Mouse (Mus musculus): ENCODE measurements at regions not wholly inside any gene's neighbourhood (a gene's known extent, or its start where the extent isn't known, plus 50 kb on each side); places are given as distances from the start of the nearest gene placed in this dataset.

DNA sequence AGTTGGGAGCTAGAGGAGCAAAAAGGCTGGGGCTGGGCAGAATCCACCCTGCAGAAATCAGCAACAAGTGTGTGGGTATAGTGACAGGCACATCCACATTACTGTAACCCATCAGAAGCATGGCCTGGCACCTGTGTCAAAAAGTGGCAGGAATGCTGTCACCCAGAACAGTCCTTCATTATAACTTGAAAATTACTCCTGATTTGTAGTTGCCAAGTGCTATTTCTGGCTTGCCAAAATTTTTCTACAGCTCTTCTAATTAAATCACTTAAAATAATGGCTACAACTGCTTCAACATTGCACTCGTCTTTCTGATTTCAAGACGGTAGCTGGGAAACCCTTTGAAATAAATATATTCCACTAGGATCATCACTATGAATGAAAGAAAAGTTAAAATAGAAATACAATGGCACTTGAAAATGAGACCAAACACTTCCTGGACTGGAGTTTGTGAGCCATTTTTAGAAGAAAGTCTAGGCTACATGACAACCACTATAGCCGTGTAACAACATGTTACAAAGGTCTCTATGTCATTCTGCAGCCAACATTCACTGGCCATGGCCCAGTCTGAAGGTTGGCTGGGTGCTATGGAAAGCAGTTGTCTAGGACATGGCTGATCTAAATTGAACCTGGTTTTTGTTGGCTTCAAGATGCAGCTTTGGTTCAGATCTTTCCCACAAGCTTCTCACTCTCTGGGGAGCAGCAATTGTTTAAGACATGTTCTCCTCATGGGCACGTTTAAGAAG, 190.6 kb upstream of the Tapt1 start:
- no peak for ATAC-seq (replicated peaks; ENCODE audit: low FRiP score, poor library complexity, severe bottlenecking)

DNA sequence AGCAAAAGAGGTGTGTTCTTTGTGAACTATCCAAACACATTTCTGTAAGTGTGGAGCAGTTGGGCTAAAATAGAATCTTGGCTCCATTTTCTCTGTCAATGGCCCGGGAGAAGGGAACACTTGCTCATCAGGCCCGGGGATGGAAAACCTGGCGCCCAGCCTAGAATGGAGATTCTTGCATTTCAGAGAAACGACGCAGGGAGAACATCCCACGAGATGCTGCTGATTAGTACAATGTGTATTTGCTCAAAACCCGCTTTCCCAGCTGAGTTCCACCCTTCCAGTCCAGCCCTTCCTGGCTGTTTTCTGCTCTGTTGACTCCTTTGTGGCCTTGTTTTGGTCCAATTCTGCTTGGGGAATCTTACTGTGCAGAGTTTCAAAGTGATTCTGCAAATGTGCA, 188.0 kb upstream of the Tapt1 start:
- ATAC-seq (replicated peaks; ENCODE audit: low FRiP score, poor library complexity, severe bottlenecking) = no peak

DNA sequence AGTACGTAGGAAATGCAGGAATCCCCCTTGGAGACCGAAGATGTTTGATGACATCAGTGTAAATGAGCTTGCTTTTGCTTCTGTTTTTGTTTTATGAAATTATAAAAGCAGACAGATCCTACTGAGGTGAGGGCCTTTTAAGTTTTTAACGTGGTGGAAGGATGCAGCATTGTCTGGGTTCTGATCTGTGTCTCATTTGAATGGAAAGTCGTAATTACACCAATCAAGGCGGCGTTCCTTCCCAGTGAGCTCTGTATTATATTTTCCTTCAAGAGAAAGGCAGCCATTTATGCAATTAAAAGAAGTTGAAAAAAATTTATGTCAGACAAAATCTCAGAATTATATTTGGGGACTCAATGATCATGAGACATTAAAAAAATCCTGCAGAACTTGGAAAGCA, 176.9 kb upstream of the Tapt1 start:
- no peak for ATAC-seq (replicated peaks; ENCODE audit: low FRiP score, poor library complexity, severe bottlenecking)

DNA sequence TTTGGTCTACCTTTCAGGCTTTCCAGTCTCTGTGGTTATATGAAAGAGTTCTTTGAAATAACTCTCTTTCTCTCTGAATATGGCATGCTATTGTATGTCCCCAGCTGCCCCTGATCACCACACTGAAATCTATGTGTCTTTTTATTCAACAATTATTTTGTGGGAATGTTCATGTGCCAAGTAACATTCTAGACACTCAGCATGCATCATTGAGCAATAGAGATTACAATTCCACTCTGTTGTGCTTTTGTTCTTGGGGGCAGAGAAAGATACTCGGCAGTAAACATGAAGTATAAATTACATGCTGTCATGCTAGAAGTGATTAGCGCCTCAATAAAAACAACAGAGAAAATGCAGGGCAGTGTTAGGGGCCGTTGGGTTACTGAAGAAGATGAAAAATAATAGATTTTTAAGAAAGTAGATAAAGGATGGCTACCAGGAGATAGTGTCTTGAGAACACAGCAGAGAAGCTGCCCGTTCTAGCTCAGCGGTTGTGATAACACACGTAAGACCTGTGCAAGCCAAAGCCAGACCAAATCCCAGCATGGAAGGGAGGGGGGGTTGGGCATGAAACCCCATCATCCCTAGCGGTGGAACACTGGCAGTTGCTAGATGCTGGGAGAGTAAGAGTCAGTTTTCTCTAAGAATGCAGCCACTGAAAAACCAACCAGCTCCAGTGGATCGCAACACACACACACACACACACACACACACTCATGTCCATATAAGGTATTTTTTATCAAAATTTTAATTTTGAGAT, 174.3 kb upstream of the Tapt1 start:
- no peak for ATAC-seq (replicated peaks; ENCODE audit: low FRiP score, poor library complexity, severe bottlenecking)

DNA sequence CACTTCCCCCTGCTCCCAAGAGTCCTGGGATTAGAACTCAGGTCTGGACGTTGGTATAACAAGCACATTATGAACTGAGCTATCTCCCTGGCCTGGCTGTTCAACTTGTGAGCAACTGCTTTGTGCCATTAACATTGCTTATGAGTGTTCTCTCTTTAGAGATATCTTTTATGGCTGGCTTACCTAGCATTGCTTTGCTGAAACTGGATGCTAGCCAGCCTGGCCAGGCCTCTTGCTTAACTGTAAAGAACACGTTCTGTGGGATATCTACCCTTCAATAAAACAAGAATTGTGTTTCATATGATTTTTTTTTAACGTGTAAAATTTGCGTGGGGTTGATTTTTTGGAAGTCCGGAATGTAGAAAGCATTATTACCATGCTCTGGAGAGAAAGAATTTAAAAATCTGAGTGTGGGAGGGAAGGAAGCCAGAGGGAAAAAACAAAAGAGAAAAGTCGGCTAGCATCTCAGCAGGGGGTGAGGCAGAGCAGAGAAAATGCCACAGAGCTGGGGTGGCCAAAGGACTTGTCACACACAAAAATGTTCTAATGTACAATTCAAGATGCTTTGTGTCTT, 160.9 kb upstream of the Tapt1 start:
- no peak for ATAC-seq (replicated peaks; ENCODE audit: low FRiP score, poor library complexity, severe bottlenecking)

DNA sequence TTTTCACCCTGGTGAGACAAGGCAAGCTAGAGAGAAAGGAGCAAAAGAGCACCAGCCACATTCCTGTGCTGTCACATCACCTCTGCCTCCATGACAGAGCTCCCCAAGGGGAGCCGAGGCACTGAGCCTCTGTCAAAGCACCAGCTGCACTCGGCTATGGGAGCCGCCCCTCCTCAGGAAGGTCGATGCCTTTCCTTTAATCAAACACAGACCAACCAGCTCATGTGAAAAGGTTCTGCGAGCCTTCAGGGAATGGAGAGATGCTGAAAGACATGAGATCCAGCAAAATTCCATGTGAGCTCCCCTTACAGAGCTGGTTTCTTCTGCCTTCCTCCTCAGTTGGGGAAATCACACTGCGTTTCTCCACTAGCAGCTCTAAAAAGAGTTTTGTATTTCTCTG, 159.8 kb upstream of the Tapt1 start:
- no peak for ATAC-seq (replicated peaks; ENCODE audit: low FRiP score, poor library complexity, severe bottlenecking)

DNA sequence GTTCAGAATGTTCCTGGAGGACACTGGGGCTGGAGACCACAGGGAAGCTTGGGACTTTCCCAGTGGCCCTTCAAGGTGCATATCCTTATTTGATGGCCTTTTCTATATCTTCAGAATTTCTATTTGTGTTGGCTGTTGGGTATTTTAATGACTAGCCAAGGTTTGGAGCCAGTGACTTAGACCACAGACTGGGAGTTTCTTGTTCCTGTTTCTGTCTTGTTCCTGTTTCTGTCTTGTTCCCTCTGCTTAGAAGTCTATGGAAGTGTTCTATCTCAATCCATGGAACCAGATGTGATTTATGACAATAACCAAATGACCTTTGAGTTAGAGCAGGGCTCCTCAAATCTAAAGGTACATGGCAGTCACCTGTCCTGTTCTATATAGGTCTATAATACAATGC, 156.6 kb upstream of the Tapt1 start:
- no peak for ATAC-seq (replicated peaks; ENCODE audit: low FRiP score, poor library complexity, severe bottlenecking)

DNA sequence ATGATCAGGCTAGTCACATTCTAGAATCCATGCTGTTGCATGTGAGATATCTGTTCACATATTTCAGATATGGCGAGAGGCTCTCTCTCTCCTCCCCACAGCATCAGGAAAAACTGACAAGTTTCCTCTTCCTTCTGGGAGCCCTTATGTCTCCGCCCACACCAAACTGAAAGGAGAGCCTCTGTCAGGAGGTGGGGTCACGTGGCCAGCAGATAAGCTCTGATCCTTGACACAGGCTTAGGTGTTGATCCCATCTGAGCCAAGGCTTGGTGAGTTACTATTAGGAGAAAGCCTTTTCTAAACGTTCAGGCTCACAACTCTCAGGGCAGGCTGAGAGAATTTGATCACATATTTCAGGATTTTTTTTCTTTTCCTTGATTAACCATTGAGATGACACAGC, 143.6 kb upstream of the Tapt1 start:
- no peak for ATAC-seq (replicated peaks; ENCODE audit: low FRiP score, poor library complexity, severe bottlenecking)

DNA sequence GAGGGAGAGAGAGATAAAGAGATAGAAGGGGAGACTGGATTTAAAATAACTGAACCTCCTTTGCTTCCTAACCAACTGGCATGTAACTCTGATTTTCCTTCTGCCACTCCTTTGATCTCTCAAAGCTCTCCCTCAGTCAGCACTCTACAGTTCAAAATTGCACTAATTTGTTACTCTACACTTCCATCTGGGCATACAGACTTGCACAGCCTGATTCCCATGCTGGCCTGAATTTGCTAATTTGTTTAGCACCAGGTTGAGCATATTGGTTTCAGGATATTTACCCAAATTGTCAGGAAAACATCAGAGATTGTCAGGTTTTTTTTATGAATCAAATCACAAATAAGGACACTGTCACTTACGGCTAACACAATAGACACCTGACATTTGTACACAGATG, 125.9 kb upstream of the Tapt1 start:
- no peak for ATAC-seq (replicated peaks; ENCODE audit: low FRiP score, poor library complexity, severe bottlenecking)

DNA sequence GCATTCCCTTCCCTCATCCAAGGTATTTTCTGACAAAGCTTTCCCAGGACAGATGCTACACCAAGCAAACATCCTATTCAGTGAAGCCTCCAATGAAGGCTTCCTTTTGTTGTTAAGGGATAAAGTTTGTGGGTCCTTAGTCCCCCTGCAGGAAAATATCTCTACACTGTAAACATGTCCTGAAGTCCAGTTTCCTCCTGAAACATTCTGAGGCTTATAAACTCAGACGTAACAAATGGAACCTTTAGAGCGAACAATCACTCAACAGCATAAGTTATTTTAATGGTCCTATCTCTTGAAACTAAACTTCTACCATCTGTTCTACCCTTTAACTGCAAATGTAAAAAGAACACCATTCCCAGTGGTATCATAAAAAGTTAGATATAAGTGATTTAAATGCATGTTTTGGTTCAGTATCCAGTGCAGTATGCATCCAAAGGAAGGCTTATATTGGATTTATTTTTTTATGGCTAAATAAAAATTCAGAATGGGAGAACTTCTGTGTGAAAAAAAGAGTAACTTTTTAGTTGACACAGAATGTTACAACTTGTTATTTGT, 115.1 kb upstream of the Tapt1 start:
- no peak for ATAC-seq (replicated peaks; ENCODE audit: low FRiP score, poor library complexity, severe bottlenecking)

DNA sequence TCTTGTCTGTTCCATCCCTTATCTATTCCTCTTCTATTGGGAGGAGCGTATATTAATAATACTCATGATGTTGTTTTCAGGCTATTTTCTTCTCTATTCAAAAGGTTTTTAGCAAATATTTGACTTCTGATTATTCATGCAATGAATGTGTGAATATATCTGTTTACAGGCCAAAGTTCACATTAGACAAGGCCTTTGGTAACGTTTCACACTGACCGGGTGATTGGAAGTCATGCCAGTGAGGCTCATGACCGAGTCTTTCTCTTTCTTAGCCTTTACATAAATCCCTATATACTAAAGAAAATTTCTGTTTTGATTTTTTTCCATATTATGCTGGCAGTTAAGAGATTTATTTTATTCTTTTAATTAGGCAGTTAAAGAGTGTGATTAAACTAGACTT, 112.2 kb upstream of the Tapt1 start:
- no peak for ATAC-seq (replicated peaks; ENCODE audit: low FRiP score, poor library complexity, severe bottlenecking)

DNA sequence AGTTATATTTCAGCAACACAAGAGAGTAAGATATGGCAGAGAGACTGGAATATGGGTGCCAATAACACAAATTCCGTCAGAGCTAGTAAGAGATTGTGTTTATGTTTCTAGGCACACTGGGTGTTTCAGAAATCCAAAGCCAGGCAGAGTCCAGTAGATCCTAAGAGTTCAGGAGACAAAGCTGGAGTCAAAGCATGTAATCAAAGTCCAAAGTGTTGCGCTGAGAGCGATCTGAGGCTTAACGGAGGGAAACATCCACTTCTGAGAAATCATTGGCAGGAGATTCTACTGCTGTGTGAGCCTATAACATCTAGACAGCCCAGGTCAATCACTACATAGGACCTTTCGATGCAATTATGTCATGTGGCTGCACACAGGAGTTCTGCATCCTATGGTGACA, 109.3 kb upstream of the Tapt1 start:
- ATAC-seq (replicated peaks; ENCODE audit: low FRiP score, poor library complexity, severe bottlenecking) = no peak

DNA sequence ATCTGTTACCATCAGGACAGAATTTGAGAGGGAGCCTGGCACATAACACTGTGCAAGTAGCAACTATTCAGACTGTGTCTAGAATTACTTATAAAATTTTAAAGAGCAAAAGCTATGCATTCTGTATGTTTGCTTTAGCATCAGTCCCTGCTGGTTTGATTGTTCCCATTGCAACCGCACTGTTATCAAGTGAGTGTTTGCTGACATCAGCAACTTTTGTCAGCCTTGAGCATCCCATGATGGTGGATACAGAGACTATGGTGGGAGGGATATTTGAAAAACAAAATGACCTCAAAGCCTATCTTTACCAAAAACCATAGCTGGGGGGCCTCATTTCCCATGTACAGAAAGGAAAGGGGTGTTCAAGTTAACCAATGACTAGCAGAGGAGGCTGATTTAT, 93.2 kb upstream of the Tapt1 start:
- ATAC-seq (replicated peaks; ENCODE audit: low FRiP score, poor library complexity, severe bottlenecking) = no peak

DNA sequence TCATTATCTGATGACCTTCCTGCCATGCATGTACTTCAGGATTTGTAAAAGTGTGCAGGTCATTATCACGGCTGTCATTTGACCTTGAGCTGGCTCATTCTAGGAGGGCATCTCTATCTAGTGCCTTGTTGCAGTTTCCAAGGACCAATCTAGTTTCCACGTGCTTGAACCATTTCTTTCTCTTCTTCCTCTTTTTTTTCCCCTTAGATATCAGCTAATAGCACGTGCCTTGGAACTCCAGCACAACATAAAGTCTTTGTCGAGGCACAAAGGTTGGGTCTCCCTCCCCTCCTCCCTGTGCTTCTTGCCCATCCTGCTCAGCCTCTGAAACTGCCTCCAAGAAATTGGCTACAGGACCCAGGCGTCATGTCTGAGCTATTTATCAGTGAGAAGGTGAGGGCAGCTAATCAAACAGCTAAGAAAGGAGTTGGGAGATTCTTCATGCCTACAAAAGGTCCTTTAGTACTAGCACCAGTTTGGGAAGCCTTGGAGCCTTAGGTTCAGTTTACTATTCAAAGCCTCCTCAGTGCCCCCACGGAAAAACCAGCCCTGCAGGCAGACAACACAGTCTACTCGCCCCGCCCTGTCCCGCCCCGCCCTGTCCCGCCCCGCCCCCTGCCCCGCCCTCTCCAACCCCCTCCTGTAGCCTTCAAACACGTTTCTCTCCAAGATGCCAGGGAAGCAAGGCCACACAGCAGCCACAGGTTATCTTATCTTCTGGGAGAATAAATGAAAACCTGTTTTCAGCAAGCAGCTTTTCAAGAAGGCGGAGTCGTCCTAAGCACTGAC, 80.5 kb upstream of the Tapt1 start:
- no peak for ATAC-seq (replicated peaks; ENCODE audit: low FRiP score, poor library complexity, severe bottlenecking)

DNA sequence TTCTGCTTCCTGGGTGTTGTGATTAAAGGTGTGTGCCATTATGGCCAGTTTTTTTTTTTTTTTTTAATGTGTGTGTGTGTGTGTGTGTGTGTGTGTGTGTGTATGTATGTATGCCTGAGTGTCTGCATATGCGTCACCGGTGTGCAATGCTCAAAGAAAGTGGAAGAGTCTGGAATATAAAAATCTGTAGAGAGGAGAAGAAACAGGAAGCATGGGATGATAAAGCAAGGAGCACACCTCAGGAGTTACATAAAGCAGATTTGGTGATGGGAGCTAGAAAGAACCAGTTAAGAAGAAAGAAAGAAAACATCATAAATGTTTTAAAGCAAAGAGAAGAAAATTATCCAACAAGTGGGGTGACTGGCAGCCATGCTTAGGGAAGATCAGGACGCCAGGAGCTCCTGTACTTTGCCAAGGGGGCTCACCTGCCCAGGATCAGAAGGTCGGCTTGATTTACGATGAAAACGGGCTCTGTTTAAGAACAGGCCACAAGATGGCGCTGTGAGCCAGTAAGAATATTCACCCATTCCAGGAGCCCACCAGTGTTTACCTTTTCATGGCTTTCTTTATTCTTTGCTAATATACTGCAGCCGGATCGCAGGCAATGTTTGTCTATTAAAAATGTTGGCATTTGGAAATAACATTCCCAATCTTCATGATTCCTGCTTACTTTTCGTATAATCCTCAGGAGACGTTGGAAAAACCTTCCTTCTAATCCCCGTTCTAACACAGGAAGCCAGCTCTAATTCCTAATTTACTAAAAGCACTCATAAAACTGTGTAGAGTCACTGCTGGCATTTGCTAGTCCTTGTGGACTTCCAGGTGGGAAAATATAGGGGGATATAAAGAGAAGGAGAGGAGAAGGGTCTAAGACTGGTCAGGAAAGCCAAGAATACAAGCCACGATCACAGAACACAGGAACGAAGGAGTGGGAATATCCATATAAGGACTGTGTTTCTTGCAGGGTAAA, 77.7 kb upstream of the Tapt1 start:
- no peak for ATAC-seq (replicated peaks; ENCODE audit: low FRiP score, poor library complexity, severe bottlenecking)

DNA sequence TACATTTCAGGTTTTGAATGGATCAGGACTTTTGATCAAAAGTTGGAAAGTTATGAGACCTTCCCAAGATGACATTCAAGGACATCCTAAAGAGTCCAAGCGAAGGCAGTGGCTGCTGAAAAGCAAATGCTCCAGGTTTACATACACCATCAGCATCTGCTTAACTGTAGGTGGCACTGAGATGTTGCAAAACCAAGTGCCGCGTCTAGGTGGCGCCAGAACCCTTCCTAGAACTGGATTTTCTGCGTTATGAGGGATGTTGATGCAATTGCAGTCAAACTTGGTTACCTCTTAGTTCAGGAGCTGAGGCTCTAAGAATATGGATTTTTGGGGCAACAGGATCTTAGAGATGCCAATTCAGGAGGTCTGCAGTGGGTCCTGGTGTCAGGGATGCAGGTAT, 58.0 kb upstream of the Tapt1 start:
- ATAC-seq (replicated peaks; ENCODE audit: low FRiP score, poor library complexity, severe bottlenecking) = 0 out of 2 replicates have a peak, but pooled peaks have one; percentile 42
